Mouse (Mus musculus): Measurements from ENCODE around the gene Trim80. TPM values are rescaled to one million over a fixed set of nuclear protein-coding genes. Genes with fewer than 3 reads are reported as not detected.
"Not testable (repeated sequence)": the region's sequence is repeated elsewhere in the genome, so short reads cannot be mapped to it uniquely, and the experiment has no call there.

Trim80 gene
- total and polyA plus RNA-seq, 2 experiments, result 0.74 to 2.0 TPM

DNA sequence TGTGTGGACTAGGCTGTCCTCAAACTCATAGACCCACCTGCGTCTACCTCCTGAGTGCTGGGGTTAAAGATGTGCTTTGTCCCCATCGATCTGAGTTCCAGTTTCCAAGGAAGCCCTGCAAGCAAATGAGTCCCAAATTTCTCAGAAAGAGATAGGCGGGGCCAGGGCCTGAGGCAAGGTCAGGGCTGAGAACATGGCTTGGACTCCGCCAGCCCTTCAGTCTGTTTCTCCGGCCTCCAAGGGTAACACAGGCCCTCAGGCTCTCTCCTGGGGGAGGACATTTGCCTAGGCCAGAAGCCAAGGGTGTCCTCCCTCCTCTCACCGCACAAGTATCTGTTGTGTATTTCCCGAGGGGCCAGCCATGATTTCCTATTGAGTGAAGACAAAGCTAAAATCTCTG, 31.8 kb downstream of the Trim80 start:
- Histone ChIP-seq H3K36me3 (ENCODE audit: control insufficient read depth, insufficient read depth, low read length) (no peaks in the 10 kb centered on the region), H3K4me1 (ENCODE audit: control insufficient read depth, insufficient read depth, low read length) (peaks cover 16% of the 10 kb centered on the region), H3K27ac (replicated peaks; ENCODE audit: insufficient read depth, low read depth, low read length) (no peak overlapping the region), H3K9ac (ENCODE audit: low read depth, low read length) (no peak overlapping the region), H3K79me2 (ENCODE audit: control insufficient read depth, insufficient read depth, low read length) (peaks cover 11% of the 10 kb centered on the region; the same call in 1 of the 2 replicates), H3K27me3 (ENCODE audit: control insufficient read depth, insufficient read depth, low read length) (no peaks in the 10 kb centered on the region), H3K4me3 (ENCODE audit: insufficient read depth, low read depth, low read length) (no peak overlapping the region)
- no peak for DNase-seq (ENCODE audit: extremely low read depth, low read depth, low spot score)
- TF ChIP-seq CTCF (IDR thresholded peaks at IDR 0.05; ENCODE audit: low read depth, low read length), result no peak
- TF ChIP-seq POLR2A (IDR thresholded peaks at IDR 0.05; ENCODE audit: extremely low read depth, insufficient read depth, low read length), result no peak
- 56% methylated on average over 7 of the region's 7 CpGs for WGBS

GRCm38 (mm10) chr11:115473626-115474275, 33.4 kb downstream of the Trim80 start:
- peak overlapping the region; percentile 57 for H3K27ac ChIP-seq (replicated peaks; ENCODE audit: insufficient read depth, low read depth, low read length)
- no peaks in the 10 kb centered on the region for H3K27me3 ChIP-seq (ENCODE audit: control insufficient read depth, insufficient read depth, low read length)
- TF ChIP-seq CTCF (IDR thresholded peaks at IDR 0.05; ENCODE audit: low read depth, low read length) (peak; percentile 88), POLR2A (IDR thresholded peaks at IDR 0.05; ENCODE audit: extremely low read depth, insufficient read depth, low read length) (no peak)
- peak overlapping the region; percentile 20 for H3K9ac ChIP-seq (ENCODE audit: low read depth, low read length)
- peak; percentile 75 for DNase-seq (ENCODE audit: extremely low read depth, low read depth, low spot score)
- H3K4me1 ChIP-seq (ENCODE audit: control insufficient read depth, insufficient read depth, low read length), result peaks cover 16% of the 10 kb centered on the region
- H3K4me3 ChIP-seq (ENCODE audit: insufficient read depth, low read depth, low read length), result peak overlapping the region; percentile 4; the same call in 1 of the 2 replicates
- 25% methylated on average over 15 of the region's 15 CpGs for WGBS
- H3K79me2 ChIP-seq (ENCODE audit: control insufficient read depth, insufficient read depth, low read length), result peaks cover 11% of the 10 kb centered on the region; the same call in 1 of the 2 replicates
- H3K36me3 ChIP-seq (ENCODE audit: control insufficient read depth, insufficient read depth, low read length), result no peaks in the 10 kb centered on the region

- WGBS, result under 1% methylated on average over 26 of the region's 26 CpGs
- peak within 1 kb of the TSS; percentile 82 for H3K9ac ChIP-seq (ENCODE audit: low read depth, low read length)
- peak within 1 kb of the TSS; percentile 95 for H3K4me3 ChIP-seq (ENCODE audit: insufficient read depth, low read depth, low read length)
- H3K36me3 ChIP-seq (ENCODE audit: control insufficient read depth, insufficient read depth, low read length), result no peaks in the 10 kb centered on the region
- DNase-seq (ENCODE audit: extremely low read depth, low read depth, low spot score), result peak; percentile 82
- TF ChIP-seq POLR2A (IDR thresholded peaks at IDR 0.05; ENCODE audit: extremely low read depth, insufficient read depth, low read length), result no peak
- TF ChIP-seq CTCF (IDR thresholded peaks at IDR 0.05; ENCODE audit: low read depth, low read length), result no peak
- peaks cover 11% of the 10 kb centered on the region; the same call in 1 of the 2 replicates for H3K79me2 ChIP-seq (ENCODE audit: control insufficient read depth, insufficient read depth, low read length)
- peaks cover 16% of the 10 kb centered on the region for H3K4me1 ChIP-seq (ENCODE audit: control insufficient read depth, insufficient read depth, low read length)
- peak within 1 kb of the TSS; percentile 70 for H3K27ac ChIP-seq (replicated peaks; ENCODE audit: insufficient read depth, low read depth, low read length)
- H3K27me3 ChIP-seq (ENCODE audit: control insufficient read depth, insufficient read depth, low read length), result no peaks in the 10 kb centered on the region
Observed at GRCm38 (mm10) chr11:115475025-115475757, 34.8 kb downstream of the Trim80 start, which contains the start of gene Armc7. TSS of gene Armc7 (plus strand) at chr11:115475667.

DNA sequence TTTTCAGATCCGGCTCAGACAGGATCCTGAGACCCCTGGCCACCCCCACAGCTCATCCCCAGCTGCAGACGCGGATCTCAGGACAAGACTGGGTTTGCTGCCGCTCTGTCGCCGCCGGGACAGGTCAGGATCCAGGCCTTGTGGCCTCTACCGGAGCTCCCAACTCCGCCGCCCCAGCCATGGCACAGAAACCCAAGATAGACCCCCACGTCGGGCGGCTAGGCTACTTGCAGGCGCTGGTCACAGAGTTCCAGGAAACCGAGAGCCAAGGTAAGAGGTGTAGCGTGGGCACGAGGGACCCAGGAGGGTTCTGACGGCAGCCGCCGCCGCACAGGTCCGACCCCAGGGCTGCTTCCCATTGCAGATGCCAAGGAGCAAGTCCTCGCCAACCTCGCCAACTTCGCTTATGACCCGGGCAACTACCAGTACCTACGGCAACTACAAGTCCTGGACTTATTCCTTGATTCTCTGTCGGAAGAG, 35.5 kb downstream of the Trim80 start:
- peak overlapping the region; percentile 82 for H3K9ac ChIP-seq (ENCODE audit: low read depth, low read length)
- H3K4me3 ChIP-seq (ENCODE audit: insufficient read depth, low read depth, low read length), result peak overlapping the region; percentile 95
- peaks cover 11% of the 10 kb centered on the region; the same call in 1 of the 2 replicates for H3K79me2 ChIP-seq (ENCODE audit: control insufficient read depth, insufficient read depth, low read length)
- no peaks in the 10 kb centered on the region for H3K36me3 ChIP-seq (ENCODE audit: control insufficient read depth, insufficient read depth, low read length)
- peaks cover 16% of the 10 kb centered on the region for H3K4me1 ChIP-seq (ENCODE audit: control insufficient read depth, insufficient read depth, low read length)
- WGBS, result 2% methylated on average over 28 of the region's 28 CpGs
- H3K27ac ChIP-seq (replicated peaks; ENCODE audit: insufficient read depth, low read depth, low read length), result peak overlapping the region; percentile 29
- TF ChIP-seq CTCF (IDR thresholded peaks at IDR 0.05; ENCODE audit: low read depth, low read length), result no peak
- no peak for TF ChIP-seq POLR2A (IDR thresholded peaks at IDR 0.05; ENCODE audit: extremely low read depth, insufficient read depth, low read length)
- DNase-seq (ENCODE audit: extremely low read depth, low read depth, low spot score), result no peak
- no peaks in the 10 kb centered on the region for H3K27me3 ChIP-seq (ENCODE audit: control insufficient read depth, insufficient read depth, low read length)

- WGBS, result 28% methylated on average over 4 of the region's 4 CpGs
- Histone ChIP-seq H3K4me3 (ENCODE audit: insufficient read depth, low read depth, low read length) (peak overlapping the region; percentile 15; the same call in 1 of the 2 replicates), H3K4me1 (ENCODE audit: control insufficient read depth, insufficient read depth, low read length) (peaks cover 16% of the 10 kb centered on the region), H3K79me2 (ENCODE audit: control insufficient read depth, insufficient read depth, low read length) (peaks cover 11% of the 10 kb centered on the region; the same call in 1 of the 2 replicates)
- H3K36me3 ChIP-seq (ENCODE audit: control insufficient read depth, insufficient read depth, low read length); H3K9ac ChIP-seq (ENCODE audit: low read depth, low read length); H3K27ac ChIP-seq (replicated peaks; ENCODE audit: insufficient read depth, low read depth, low read length); H3K27me3 ChIP-seq (ENCODE audit: control insufficient read depth, insufficient read depth, low read length); DNase-seq (ENCODE audit: extremely low read depth, low read depth, low spot score): not testable (repeated sequence)
Observed at GRCm38 (mm10) chr11:115476630-115477029, 36.3 kb downstream of the Trim80 start.

- not testable (repeated sequence) for H3K27ac ChIP-seq (replicated peaks; ENCODE audit: insufficient read depth, low read depth, low read length); H3K27me3 ChIP-seq (ENCODE audit: control insufficient read depth, insufficient read depth, low read length); H3K36me3 ChIP-seq (ENCODE audit: control insufficient read depth, insufficient read depth, low read length); H3K9ac ChIP-seq (ENCODE audit: low read depth, low read length)
- Histone ChIP-seq H3K4me3 (ENCODE audit: insufficient read depth, low read depth, low read length) (0 out of 2 replicates have a peak overlapping the region, but pooled peaks have one; percentile 3), H3K79me2 (ENCODE audit: control insufficient read depth, insufficient read depth, low read length) (peaks cover 11% of the 10 kb centered on the region; the same call in 1 of the 2 replicates), H3K4me1 (ENCODE audit: control insufficient read depth, insufficient read depth, low read length) (peaks cover 11% of the 10 kb centered on the region)
- peak; percentile 37 for DNase-seq (ENCODE audit: extremely low read depth, low read depth, low spot score)
- WGBS, result 78% methylated on average over 7 of the region's 7 CpGs
Observed at GRCm38 (mm10) chr11:115477388-115477787, 37.0 kb downstream of the Trim80 start.
